Mouse (Mus musculus) testis, adult 2 months (tissue): ENCODE measurements at regions not wholly inside any gene's neighbourhood (a gene's known extent, or its start where the extent isn't known, plus 50 kb on each side); places are given as distances from the start of the nearest gene placed in this dataset.

Experiments
- H3K27ac ChIP-seq: fragments of 200-500 bp; 2 replicates; pipeline ENCODE4 v1.5.1; 2012; ENCODE audit warnings: low read depth, low read length; ENCODE audit not compliant: control insufficient read depth, insufficient read depth
- H3K27me3 ChIP-seq: fragments of 200-500 bp; 2 replicates; pipeline ENCODE4 v1.6.1; 2012; ENCODE audit warnings: mild to moderate bottlenecking, low read length, moderate library complexity; ENCODE audit not compliant: control insufficient read depth, insufficient read depth
- H3K36me3 ChIP-seq: fragments of 200-500 bp; 2 replicates; pipeline ENCODE4 v1.6.1; 2012; ENCODE audit warnings: mild to moderate bottlenecking, low read length; ENCODE audit not compliant: control insufficient read depth, insufficient read depth
- H3K4me1 ChIP-seq: fragments of 200-500 bp; 2 replicates; pipeline ENCODE4 v1.6.1; 2012; ENCODE audit warnings: low read length; ENCODE audit not compliant: control insufficient read depth, insufficient read depth
- H3K4me3 ChIP-seq: fragments of 200-500 bp; 2 replicates; pipeline ENCODE4 v1.5.1; 2012; ENCODE audit warnings: low read depth, mild to moderate bottlenecking, low read length, moderate library complexity, mixed read lengths; ENCODE audit not compliant: control insufficient read depth
- CTCF ChIP-seq: fragments of 200-500 bp; IDR thresholded peaks from 2 replicates; pipeline ENCODE4 v1.5.1; 2012; ENCODE audit warnings: low read depth, mild to moderate bottlenecking, inconsistent platforms, low read length, moderate library complexity; ENCODE audit not compliant: control insufficient read depth, insufficient read depth, insufficient replicate concordance
- POLR2A ChIP-seq: fragments of 200-500 bp; IDR thresholded peaks from 2 replicates; pipeline ENCODE4 v1.6.1; 2012; ENCODE audit warnings: low read depth, mild to moderate bottlenecking, inconsistent platforms, low read length, moderate library complexity; ENCODE audit not compliant: control insufficient read depth

- H3K36me3 ChIP-seq, result no peaks in the 10 kb centered on the region
- H3K4me3 ChIP-seq, result peak overlapping the region; percentile 43; the same call in 1 of the 2 replicates
- no peak for TF ChIP-seq POLR2A
- no peak for TF ChIP-seq CTCF
- H3K27me3 ChIP-seq, result no peaks in the 10 kb centered on the region
- no peaks in the 10 kb centered on the region for H3K4me1 ChIP-seq
- no peak overlapping the region for H3K27ac ChIP-seq
Observed at GRCm38 (mm10) chr3:129386522-129386921, 54.0 kb upstream of the Enpep start.

GRCm38 (mm10) chr3:129390506-129390905, 58.0 kb upstream of the Enpep start:
- H3K4me1 ChIP-seq, result peaks cover 2% of the 10 kb centered on the region; the same call in 1 of the 2 replicates
- no peak for TF ChIP-seq CTCF
- TF ChIP-seq POLR2A, result no peak
- H3K27ac ChIP-seq, result no peak overlapping the region
- no peak overlapping the region for H3K4me3 ChIP-seq
- H3K27me3 ChIP-seq, result no peaks in the 10 kb centered on the region
- H3K36me3 ChIP-seq, result no peaks in the 10 kb centered on the region

GRCm38 (mm10) chr3:129391888-129392813, 59.6 kb upstream of the Enpep start:
- Histone ChIP-seq H3K4me3 (no peak overlapping the region; the same call in 1 of the 2 replicates), H3K36me3 (no peaks in the 10 kb centered on the region), H3K27me3 (no peaks in the 10 kb centered on the region), H3K27ac (no peak overlapping the region), H3K4me1 (peaks cover 2% of the 10 kb centered on the region; the same call in 1 of the 2 replicates)
- TF ChIP-seq CTCF (no peak), POLR2A (no peak)

- Histone ChIP-seq H3K27me3 (no peaks in the 10 kb centered on the region), H3K4me1 (peaks cover 2% of the 10 kb centered on the region; the same call in 1 of the 2 replicates), H3K36me3 (no peaks in the 10 kb centered on the region), H3K27ac (no peak overlapping the region), H3K4me3 (peak overlapping the region; percentile 37)
- TF ChIP-seq CTCF (no peak), POLR2A (no peak)
Observed at GRCm38 (mm10) chr3:129392814-129393804, 60.6 kb upstream of the Enpep start.

GRCm38 (mm10) chr3:129397481-129397880, 65.0 kb upstream of the Enpep start:
- peaks cover 6% of the 10 kb centered on the region; the same call in 1 of the 2 replicates for H3K4me1 ChIP-seq
- TF ChIP-seq POLR2A (no peak), CTCF (no peak)
- H3K27me3 ChIP-seq, result no peaks in the 10 kb centered on the region
- no peaks in the 10 kb centered on the region for H3K36me3 ChIP-seq
- no peak overlapping the region for H3K4me3 ChIP-seq
- no peak overlapping the region for H3K27ac ChIP-seq

GRCm38 (mm10) chr3:129400092-129400924, 67.8 kb upstream of the Enpep start:
- H3K4me3 ChIP-seq, result no peak overlapping the region
- H3K27ac ChIP-seq, result no peak overlapping the region
- TF ChIP-seq CTCF, result no peak
- TF ChIP-seq POLR2A, result no peak
- H3K27me3 ChIP-seq, result no peaks in the 10 kb centered on the region
- no peaks in the 10 kb centered on the region for H3K36me3 ChIP-seq
- 0 out of 2 replicates have a peak, but pooled peaks cover 3% of the 10 kb centered on the region for H3K4me1 ChIP-seq
